Mouse (Mus musculus): ENCODE results near the gene 1700113H08Rik. TPM values are rescaled to one million over a fixed set of nuclear protein-coding genes. Genes with fewer than 3 reads are reported as not detected.

The 1700113H08Rik gene
- polyA plus RNA-seq, 1 experiment = not detected

GRCm38 (mm10) chr10:87110909-87111308 lies 53.1 kb downstream of the 1700113H08Rik start:
- no peak overlapping the region for H3K27ac ChIP-seq (ENCODE audit: insufficient read depth, low read depth, low read length)
- no peak overlapping the region for H3K4me3 ChIP-seq (ENCODE audit: low read depth, low read length)
- H3K36me3 ChIP-seq (ENCODE audit: control insufficient read depth, insufficient read depth, low read length) = no peaks in the 10 kb centered on the region
- H3K4me1 ChIP-seq (ENCODE audit: control insufficient read depth, insufficient read depth, insufficient read length, low read length) = no peaks in the 10 kb centered on the region
- no peaks in the 10 kb centered on the region for H3K27me3 ChIP-seq (ENCODE audit: control insufficient read depth, insufficient read depth, low read length)
- 80% methylated on average over 3 of the region's 3 CpGs for WGBS
- TF ChIP-seq CTCF (IDR thresholded peaks at IDR 0.05; ENCODE audit: extremely low read depth, insufficient read length, insufficient replicate concordance, low read depth, low read length) (no peak), POLR2A (IDR thresholded peaks at IDR 0.05; ENCODE audit: low read depth, low read length) (no peak)

- no peaks in the 10 kb centered on the region for H3K4me1 ChIP-seq (ENCODE audit: control insufficient read depth, insufficient read depth, insufficient read length, low read length)
- WGBS = 88% methylated on average over 5 of the region's 5 CpGs
- no peaks in the 10 kb centered on the region for H3K36me3 ChIP-seq (ENCODE audit: control insufficient read depth, insufficient read depth, low read length)
- H3K27ac ChIP-seq (ENCODE audit: insufficient read depth, low read depth, low read length) = no peak overlapping the region
- no peaks in the 10 kb centered on the region for H3K27me3 ChIP-seq (ENCODE audit: control insufficient read depth, insufficient read depth, low read length)
- H3K4me3 ChIP-seq (ENCODE audit: low read depth, low read length) = no peak overlapping the region
- TF ChIP-seq CTCF (IDR thresholded peaks at IDR 0.05; ENCODE audit: extremely low read depth, insufficient read length, insufficient replicate concordance, low read depth, low read length) (no peak), POLR2A (IDR thresholded peaks at IDR 0.05; ENCODE audit: low read depth, low read length) (no peak)
Measured at GRCm38 (mm10) chr10:87125094-87125493, 67.2 kb downstream of the 1700113H08Rik start.

GRCm38 (mm10) chr10:87126186-87126824 lies 68.5 kb downstream of the 1700113H08Rik start:
- H3K4me3 ChIP-seq (ENCODE audit: low read depth, low read length) = no peak overlapping the region
- 80% methylated on average over 12 of the region's 12 CpGs for WGBS
- no peaks in the 10 kb centered on the region for H3K36me3 ChIP-seq (ENCODE audit: control insufficient read depth, insufficient read depth, low read length)
- no peaks in the 10 kb centered on the region for H3K27me3 ChIP-seq (ENCODE audit: control insufficient read depth, insufficient read depth, low read length)
- no peak overlapping the region for H3K27ac ChIP-seq (ENCODE audit: insufficient read depth, low read depth, low read length)
- H3K4me1 ChIP-seq (ENCODE audit: control insufficient read depth, insufficient read depth, insufficient read length, low read length) = no peaks in the 10 kb centered on the region
- TF ChIP-seq POLR2A (IDR thresholded peaks at IDR 0.05; ENCODE audit: low read depth, low read length) = no peak

- TF ChIP-seq CTCF (IDR thresholded peaks at IDR 0.05; ENCODE audit: extremely low read depth, insufficient read length, insufficient replicate concordance, low read depth, low read length) = no peak
- no peak for TF ChIP-seq POLR2A (IDR thresholded peaks at IDR 0.05; ENCODE audit: low read depth, low read length)
- Histone ChIP-seq H3K27me3 (ENCODE audit: control insufficient read depth, insufficient read depth, low read length) (no peaks in the 10 kb centered on the region), H3K27ac (ENCODE audit: insufficient read depth, low read depth, low read length) (no peak overlapping the region), H3K4me1 (ENCODE audit: control insufficient read depth, insufficient read depth, insufficient read length, low read length) (no peaks in the 10 kb centered on the region), H3K4me3 (ENCODE audit: low read depth, low read length) (no peak overlapping the region), H3K36me3 (ENCODE audit: control insufficient read depth, insufficient read depth, low read length) (no peaks in the 10 kb centered on the region)
- 89% methylated on average over 6 of the region's 6 CpGs for WGBS
Measured at GRCm38 (mm10) chr10:87151050-87151449, 93.2 kb downstream of the 1700113H08Rik start.

- TF ChIP-seq CTCF (IDR thresholded peaks at IDR 0.05; ENCODE audit: extremely low read depth, insufficient read length, insufficient replicate concordance, low read depth, low read length) (no peak), POLR2A (IDR thresholded peaks at IDR 0.05; ENCODE audit: low read depth, low read length) (no peak)
- H3K4me1 ChIP-seq (ENCODE audit: control insufficient read depth, insufficient read depth, insufficient read length, low read length) = no peaks in the 10 kb centered on the region
- H3K36me3 ChIP-seq (ENCODE audit: control insufficient read depth, insufficient read depth, low read length) = no peaks in the 10 kb centered on the region
- H3K27ac ChIP-seq (ENCODE audit: insufficient read depth, low read depth, low read length) = no peak overlapping the region
- H3K4me3 ChIP-seq (ENCODE audit: low read depth, low read length) = no peak overlapping the region
- H3K27me3 ChIP-seq (ENCODE audit: control insufficient read depth, insufficient read depth, low read length) = no peaks in the 10 kb centered on the region
- WGBS = 76% methylated on average over 14 of the region's 14 CpGs
Measured at GRCm38 (mm10) chr10:87153731-87154505, 96.1 kb downstream of the 1700113H08Rik start.

GRCm38 (mm10) chr10:87159781-87160180 lies 101.9 kb downstream of the 1700113H08Rik start:
- Histone ChIP-seq H3K4me1 (ENCODE audit: control insufficient read depth, insufficient read depth, insufficient read length, low read length) (no peaks in the 10 kb centered on the region), H3K27ac (ENCODE audit: insufficient read depth, low read depth, low read length) (no peak overlapping the region), H3K27me3 (ENCODE audit: control insufficient read depth, insufficient read depth, low read length) (no peaks in the 10 kb centered on the region), H3K4me3 (ENCODE audit: low read depth, low read length) (no peak overlapping the region), H3K36me3 (ENCODE audit: control insufficient read depth, insufficient read depth, low read length) (no peaks in the 10 kb centered on the region)
- WGBS = 52% methylated on average over 9 of the region's 9 CpGs
- no peak for TF ChIP-seq POLR2A (IDR thresholded peaks at IDR 0.05; ENCODE audit: low read depth, low read length)
- no peak for TF ChIP-seq CTCF (IDR thresholded peaks at IDR 0.05; ENCODE audit: extremely low read depth, insufficient read length, insufficient replicate concordance, low read depth, low read length)

GRCm38 (mm10) chr10:87196123-87196756 lies 138.4 kb downstream of the 1700113H08Rik start:
- Histone ChIP-seq H3K36me3 (ENCODE audit: control insufficient read depth, insufficient read depth, low read length) (no peaks in the 10 kb centered on the region), H3K27ac (ENCODE audit: insufficient read depth, low read depth, low read length) (no peak overlapping the region), H3K4me1 (ENCODE audit: control insufficient read depth, insufficient read depth, insufficient read length, low read length) (no peaks in the 10 kb centered on the region), H3K4me3 (ENCODE audit: low read depth, low read length) (no peak overlapping the region), H3K27me3 (ENCODE audit: control insufficient read depth, insufficient read depth, low read length) (no peaks in the 10 kb centered on the region)
- no peak for TF ChIP-seq CTCF (IDR thresholded peaks at IDR 0.05; ENCODE audit: extremely low read depth, insufficient read length, insufficient replicate concordance, low read depth, low read length)
- no peak for TF ChIP-seq POLR2A (IDR thresholded peaks at IDR 0.05; ENCODE audit: low read depth, low read length)
- WGBS = 69% methylated on average over 7 of the region's 7 CpGs

Data from small intestine, adult 2 months (tissue).